Mouse (Mus musculus) lung, postnatal 36 days (tissue): Measurements from ENCODE around the gene Plek2.
"Not testable (repeated sequence)": the region's sequence is repeated elsewhere in the genome, so short reads cannot be mapped to it uniquely, and the experiment has no call there.

ENCODE experiments used
- DNase-seq: peaks from one replicate; pipeline ENCODE4 v3.0.0; 2022; ENCODE audit warnings: mixed read lengths

Gene Plek2

GRCm38 (mm10) chr12:78906707-78907162 is at the start of gene Plek2:
Plek2 (minus strand) TSS chr12:78906964.
- peak; percentile 78 for DNase-seq

DNA sequence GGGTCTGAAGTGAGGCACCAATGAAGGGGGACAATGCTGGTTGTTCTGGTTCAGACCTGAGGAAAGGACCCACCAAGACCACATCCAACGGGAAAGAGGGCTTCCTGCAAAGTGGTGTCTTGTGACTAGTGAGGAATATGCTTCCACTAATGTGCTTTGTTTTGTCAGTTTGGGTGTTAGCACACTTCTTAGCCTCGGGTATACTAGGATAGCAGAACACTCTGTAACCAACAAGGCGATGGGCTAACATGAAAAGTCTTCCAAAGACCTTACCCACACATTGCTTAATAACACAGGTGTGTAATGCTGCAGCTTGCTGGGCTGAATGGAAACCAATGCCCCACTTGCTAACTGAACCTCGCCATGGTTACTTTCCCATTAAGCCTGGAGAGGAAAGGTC is 49.6 kb upstream of the Plek2 start:
- no peak for DNase-seq

DNA sequence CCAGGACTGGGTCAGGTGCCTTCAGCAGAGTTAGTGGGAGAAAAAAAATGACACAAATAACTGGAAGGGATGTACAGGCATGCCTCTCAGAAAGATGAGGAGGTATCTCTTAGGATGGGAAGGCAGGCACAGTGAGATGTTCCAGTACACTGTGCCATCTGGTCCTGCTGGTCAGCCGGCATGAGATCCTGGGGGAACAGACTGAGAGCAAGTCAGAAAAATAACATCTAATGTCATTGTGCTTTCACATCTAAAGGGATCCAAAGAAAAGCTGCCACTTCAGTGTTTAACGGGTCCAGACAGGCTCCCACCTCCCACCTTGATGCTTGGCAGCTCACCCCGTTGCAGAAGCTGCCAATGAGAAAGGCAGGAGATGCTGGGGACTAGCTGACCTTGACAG is 45.7 kb upstream of the Plek2 start:
- DNase-seq, result no peak

- DNase-seq, result no peak
Observed at GRCm38 (mm10) chr12:78952053-78952452, 45.3 kb upstream of the Plek2 start.

DNA sequence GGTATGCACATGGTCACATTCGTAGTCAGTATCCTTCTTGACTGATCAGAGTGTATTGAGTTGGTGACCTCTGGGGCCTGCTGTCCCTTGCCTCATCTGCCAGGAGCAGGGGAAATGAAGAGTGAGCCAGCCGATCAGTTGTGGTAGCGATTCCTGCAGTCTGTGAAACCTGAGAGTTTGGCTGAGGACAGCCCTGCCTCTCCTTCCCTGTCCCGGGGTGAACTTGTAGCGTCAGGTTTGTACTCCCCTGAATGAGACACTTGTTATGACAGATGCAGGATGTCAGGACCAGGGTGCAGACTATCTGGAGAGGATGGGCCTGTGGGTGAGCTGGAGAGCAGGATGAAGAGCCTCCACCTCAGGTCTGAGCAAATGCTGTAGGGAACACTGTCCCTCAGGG is 40.9 kb upstream of the Plek2 start:
- no peak for DNase-seq

GRCm38 (mm10) chr12:78947161-78947560 is 40.4 kb upstream of the Plek2 start:
- DNase-seq, result peak; percentile 17

DNA sequence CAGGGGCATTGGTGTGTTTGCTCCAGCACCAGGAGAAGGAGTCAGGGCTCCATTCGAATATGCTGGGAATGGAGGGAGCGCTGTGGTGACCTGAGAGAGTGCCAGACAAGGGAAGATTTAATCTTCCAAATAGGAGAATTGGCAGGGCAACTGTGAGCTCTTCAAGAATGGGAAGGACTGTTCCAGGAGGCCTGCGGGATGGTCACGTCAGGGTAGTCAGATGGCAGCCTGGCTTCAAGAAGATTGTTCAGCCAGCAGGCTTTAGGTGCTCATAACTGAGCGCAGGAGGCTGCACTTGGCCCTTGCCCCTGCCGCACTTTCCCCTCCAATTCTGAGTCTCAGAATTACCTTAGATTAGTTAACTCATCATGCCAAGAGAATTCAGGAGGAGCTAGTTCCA is 36.2 kb upstream of the Plek2 start:
- no peak for DNase-seq

DNA sequence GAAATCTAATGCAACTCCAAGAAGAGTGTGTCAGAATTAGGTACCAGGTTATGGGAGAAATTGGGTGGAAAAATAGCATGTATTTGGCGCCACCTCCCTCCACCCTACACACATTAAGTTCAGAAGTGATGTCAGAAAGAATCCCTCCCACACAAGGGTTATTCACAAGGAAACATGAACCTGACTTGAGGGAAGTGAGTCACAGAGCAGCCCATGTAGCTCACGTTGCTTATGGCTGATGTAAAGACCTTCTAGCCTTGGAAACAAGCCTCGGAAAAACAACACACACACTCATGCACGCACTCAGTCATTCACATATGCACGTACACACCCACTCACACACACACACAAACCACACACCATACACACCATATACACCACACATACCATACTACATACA is 33.3 kb upstream of the Plek2 start:
- DNase-seq, result no peak

DNA sequence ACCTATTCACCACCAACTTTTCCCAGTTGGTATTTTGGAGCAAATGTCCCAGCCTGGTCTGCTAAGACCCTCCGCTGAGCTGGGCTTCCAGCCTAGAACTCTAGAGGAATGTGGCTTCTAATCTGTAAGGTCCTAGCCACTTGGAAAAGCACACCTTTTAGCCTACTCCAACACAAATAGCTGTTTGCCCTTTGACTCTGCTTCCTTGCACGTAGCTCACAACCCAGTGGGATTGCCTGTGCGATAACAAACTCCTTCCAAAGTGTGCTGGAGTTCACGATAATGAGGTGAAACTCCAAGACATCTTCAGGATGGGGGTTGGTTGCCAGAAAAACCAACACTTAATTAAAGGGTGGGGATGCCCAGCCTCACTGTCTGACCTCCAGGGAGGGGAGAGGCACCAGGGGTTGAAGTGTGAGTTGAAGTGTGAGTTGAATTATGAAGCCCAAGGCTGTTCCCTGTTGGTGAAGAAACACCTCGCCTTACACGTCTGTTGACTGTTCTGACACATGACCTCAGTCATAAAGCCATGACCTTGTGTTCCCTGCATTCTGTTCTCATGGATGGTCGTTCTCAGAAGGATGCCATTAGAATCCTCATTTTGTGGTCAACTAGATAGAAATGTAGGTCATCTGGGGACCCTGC is 32.8 kb upstream of the Plek2 start:
- DNase-seq, result no peak

DNA sequence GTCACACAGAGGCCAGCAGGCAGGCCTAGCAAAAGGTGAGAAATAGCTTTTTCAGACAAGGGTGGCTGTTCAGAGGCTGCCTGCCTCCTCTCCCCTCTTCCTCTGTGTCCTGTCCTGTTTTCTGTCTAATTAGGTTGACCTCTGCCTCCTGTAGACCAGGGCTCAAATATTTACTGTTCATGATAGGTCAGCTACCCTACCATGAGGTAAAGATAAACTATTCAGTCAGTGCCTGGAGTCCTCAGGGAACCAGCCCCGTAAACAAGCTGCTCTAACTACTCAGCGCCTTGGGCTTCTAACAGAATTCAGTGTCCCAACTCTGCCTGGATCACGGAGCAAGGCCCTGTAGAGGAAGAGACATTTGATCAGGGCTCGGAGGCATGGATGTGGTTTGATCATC is 29.7 kb upstream of the Plek2 start:
- no peak for DNase-seq

GRCm38 (mm10) chr12:78929900-78930299 is 23.1 kb upstream of the Plek2 start:
- DNase-seq, result no peak

DNA sequence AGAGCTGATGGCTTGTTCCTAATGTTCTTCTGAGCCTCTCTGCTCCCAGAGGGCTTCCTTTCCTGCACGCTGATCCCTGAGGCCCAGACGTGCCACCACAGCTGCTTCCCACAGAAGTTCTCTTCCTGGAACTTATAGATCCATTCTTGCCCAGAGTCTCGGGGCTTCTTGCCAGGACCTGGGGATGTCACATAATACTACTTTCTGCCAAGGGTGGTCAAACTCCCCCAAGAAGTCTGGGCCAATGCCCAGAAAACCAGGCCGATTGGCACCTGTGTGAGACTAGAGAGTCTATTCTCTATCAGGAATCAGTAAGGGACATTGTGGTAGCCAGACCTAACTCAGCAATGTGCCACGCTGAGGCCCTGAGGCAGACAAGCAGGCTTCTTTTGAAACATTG is 20.5 kb upstream of the Plek2 start:
- no peak for DNase-seq

GRCm38 (mm10) chr12:78923539-78924189 is 16.9 kb upstream of the Plek2 start:
- peak; percentile 13 for DNase-seq

GRCm38 (mm10) chr12:78922977-78923376 is 16.2 kb upstream of the Plek2 start:
- DNase-seq, result not testable (repeated sequence)

- DNase-seq, result no peak
Observed at GRCm38 (mm10) chr12:78922058-78922457, 15.3 kb upstream of the Plek2 start.

- no peak for DNase-seq
Observed at GRCm38 (mm10) chr12:78921421-78921820, 14.7 kb upstream of the Plek2 start.

GRCm38 (mm10) chr12:78919079-78919712 is 12.4 kb upstream of the Plek2 start:
- peak; percentile 89 for DNase-seq

GRCm38 (mm10) chr12:78918227-78919078 is 11.7 kb upstream of the Plek2 start:
- DNase-seq, result peak; percentile 94

- DNase-seq, result no peak
Observed at GRCm38 (mm10) chr12:78916278-78916677, 9.5 kb upstream of the Plek2 start.

- DNase-seq, result no peak
Observed at GRCm38 (mm10) chr12:78915561-78915960, 8.8 kb upstream of the Plek2 start.

GRCm38 (mm10) chr12:78914458-78914857 is 7.7 kb upstream of the Plek2 start:
- DNase-seq, result no peak

- peak; percentile 40 for DNase-seq
Observed at GRCm38 (mm10) chr12:78911707-78912417, 5.1 kb upstream of the Plek2 start.
